Mouse (Mus musculus) heart, adult 2 months (tissue): ENCODE results near the gene Acly. TPM values are rescaled to one million over a fixed set of nuclear protein-coding genes. Genes with fewer than 3 reads are reported as not detected.

ENCODE experiments used
- DNase-seq, 2 experiments: peaks; one replicate each; pipeline ENCODE4 v3.0.0; 2021
- H3K27ac ChIP-seq: fragments of 200-600 bp; 2 replicates; pipeline ENCODE4 v1.8.1; 2022
- H3K27me3 ChIP-seq: fragments of 200-500 bp; 2 replicates; pipeline ENCODE4 v1.6.1; 2012; ENCODE audit warnings: mild to moderate bottlenecking, low read length, inconsistent platforms, mixed read lengths; ENCODE audit not compliant: control insufficient read depth, insufficient read depth
- H3K36me3 ChIP-seq: fragments of 200-500 bp; 2 replicates; pipeline ENCODE4 v1.6.1; 2012; ENCODE audit warnings: low read length, inconsistent platforms; ENCODE audit not compliant: control insufficient read depth, insufficient read depth
- H3K4me1 ChIP-seq: fragments of 200-500 bp; 2 replicates; pipeline ENCODE4 v1.6.1; 2011; ENCODE audit warnings: low read length; ENCODE audit not compliant: control insufficient read depth, insufficient read depth
- H3K4me3 ChIP-seq: fragments of 200-600 bp; 2 replicates; pipeline ENCODE4 v1.8.1; 2022
- H3K79me2 ChIP-seq: fragments of 200-500 bp; replicated peaks from 2 replicates; pipeline ENCODE4 v1.6.1; 2012; ENCODE audit warnings: mild to moderate bottlenecking, inconsistent platforms, low read length, moderate library complexity, mixed read lengths; ENCODE audit not compliant: control insufficient read depth, insufficient read depth
- H3K9ac ChIP-seq: fragments of 200-500 bp; 2 replicates; pipeline ENCODE4 v1.6.1; 2012; ENCODE audit warnings: low read depth, mild to moderate bottlenecking, control low read depth, inconsistent platforms, low read length, mixed read lengths
- CTCF ChIP-seq: fragments of 200-600 bp; IDR thresholded peaks from 2 replicates; pipeline ENCODE4 v1.8.1; 2022; ENCODE audit warnings: antibody characterized with exemption, mild to moderate bottlenecking, moderate library complexity
- EP300 ChIP-seq: fragments of 200-500 bp; IDR thresholded peaks from 2 replicates; pipeline ENCODE4 v1.6.1; 2011; ENCODE audit warnings: low read depth, low read length, control low read depth; ENCODE audit not compliant: insufficient read depth
- POLR2A ChIP-seq: fragments of 200-500 bp; IDR thresholded peaks from 2 replicates; pipeline ENCODE4 v1.6.1; 2011; ENCODE audit warnings: mild to moderate bottlenecking, low read depth, low read length, control low read depth; ENCODE audit not compliant: insufficient read depth
- WGBS: fragments of 180-500 bp; shearing (Covaris S2); methylation state at CpG from one replicate; pipeline ENCODE4 v1.1.7; 2018; 5-methylcytosine and 5-hydroxymethylcytosine counted together
- intact Hi-C: fragments of 180-260 bp; cut with DNase I; formaldehyde crosslinking; loops from one replicate; pipeline ENCODE4 v1.15.1; 2025
- polyA plus RNA-seq: library from polyadenylated mRNA; depleted of rRNA; stranded (reverse); fragments of >200 nt; gene quantifications from 2 replicates; pipeline ENCODE4 v1.2.3, GENCODE M21; 2012
- total RNA-seq, 2 experiments: library from RNA; stranded (reverse); gene quantifications; 2 replicates each; pipeline ENCODE4 v1.2.3; 2021

The Acly gene
- total and polyA plus RNA-seq, 3 experiments: 25.5 to 74.7 (median 34.6) TPM

DNA sequence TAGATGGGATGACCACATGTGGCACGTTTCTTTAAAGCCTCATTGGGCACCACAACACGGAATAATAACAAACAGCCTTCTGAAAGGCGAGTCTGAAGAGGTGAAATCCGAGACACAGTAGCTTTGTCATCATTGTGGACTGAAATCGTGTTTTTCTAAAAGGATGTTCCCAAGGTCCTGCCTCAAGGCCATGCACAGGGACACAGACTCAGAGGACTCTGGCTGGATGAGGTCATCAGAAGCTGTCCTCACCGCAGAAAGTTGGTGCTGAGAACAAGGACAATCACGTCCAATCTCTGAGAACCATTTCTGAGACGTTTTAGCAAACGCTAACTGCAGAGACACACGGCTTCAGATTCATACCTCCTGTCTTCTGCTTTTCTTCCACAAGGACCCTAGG lies 14.1 kb downstream of the Acly start:
- DNase-seq: no peak
- H3K4me3 ChIP-seq: no peak overlapping the region

DNA sequence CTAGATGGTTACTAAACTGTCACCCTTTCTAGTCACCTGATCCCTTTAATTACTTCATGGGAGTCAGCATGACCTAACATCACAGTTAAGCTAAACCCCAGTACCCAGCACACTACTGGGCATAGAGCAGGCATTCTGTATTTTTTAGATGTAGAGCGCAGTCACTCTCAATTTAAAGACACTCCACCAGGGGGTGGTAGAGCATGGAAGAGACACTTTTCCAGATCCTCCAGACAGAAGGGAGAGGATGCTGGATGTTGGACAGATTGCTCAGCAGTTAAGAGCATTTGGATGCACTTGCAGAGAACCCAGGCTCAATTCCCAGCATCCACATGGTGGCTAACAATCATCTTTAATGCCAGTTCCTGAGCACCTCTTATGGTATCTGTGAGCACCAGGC lies 15.4 kb downstream of the Acly start:
- no peaks in the 10 kb centered on the region for H3K36me3 ChIP-seq

More for the DNA sequence above, 14.1 kb downstream of the Acly start:
- Histone ChIP-seq H3K79me2 (no peaks in the 10 kb centered on the region), H3K9ac (no peak overlapping the region), H3K4me1 (no peaks in the 10 kb centered on the region), H3K27ac (no peak overlapping the region), H3K27me3 (no peaks in the 10 kb centered on the region), H3K36me3 (no peaks in the 10 kb centered on the region)
- 88% methylated on average over 10 of the region's 10 CpGs for WGBS
- intact Hi-C loops: loop anchor here (5.0 kb wide), 1 partner anchor 44 kb away; no protein-coding TSS in a partner anchor
- TF ChIP-seq CTCF (no peak), EP300 (no peak), POLR2A (no peak)

GRCm38 (mm10) chr11:100510556-100510955 lies 17.2 kb downstream of the Acly start:
- no peaks in the 10 kb centered on the region for H3K36me3 ChIP-seq
- H3K4me1 ChIP-seq: no peaks in the 10 kb centered on the region
- intact Hi-C loops: loop anchor here (5.0 kb wide), 1 partner anchor 47 kb away; no protein-coding TSS in a partner anchor

More for the DNA sequence above, 15.4 kb downstream of the Acly start:
- no peaks in the 10 kb centered on the region for H3K27me3 ChIP-seq
- WGBS: 89% methylated on average over 1 of the region's 1 CpGs
- no peak overlapping the region for H3K9ac ChIP-seq
- TF ChIP-seq CTCF (peak; percentile 56), POLR2A (no peak)
- H3K27ac ChIP-seq: no peak overlapping the region
- intact Hi-C loops: loop anchor here (5.0 kb wide), 1 partner anchor 45 kb away; no protein-coding TSS in a partner anchor
- no peak for DNase-seq
- no peak overlapping the region for H3K4me3 ChIP-seq
- H3K79me2 ChIP-seq: no peaks in the 10 kb centered on the region
- H3K4me1 ChIP-seq: no peaks in the 10 kb centered on the region

DNA sequence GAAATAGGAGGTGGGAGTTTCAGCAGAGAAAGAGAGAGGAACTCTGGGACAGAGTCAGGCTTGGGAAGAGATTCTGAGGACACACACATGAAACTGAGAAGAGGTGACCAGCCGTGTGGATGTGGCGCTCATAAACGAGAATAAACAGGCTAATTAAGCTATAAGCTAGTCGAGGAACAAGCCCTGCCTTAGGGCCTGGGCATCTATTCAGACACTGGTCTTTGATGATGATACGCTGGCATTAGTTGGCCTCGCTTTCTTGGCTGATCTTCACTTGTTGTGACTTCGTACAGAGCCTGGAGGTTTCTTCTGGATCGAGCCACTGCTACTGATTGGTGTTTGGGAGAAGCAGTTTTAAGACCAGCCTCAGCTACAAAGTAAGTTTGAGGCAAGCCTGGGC lies 21.8 kb downstream of the Acly start:
- intact Hi-C loops: no loop called here
- 97% methylated on average over 8 of the region's 8 CpGs for WGBS
- no peaks in the 10 kb centered on the region for H3K36me3 ChIP-seq

More at GRCm38 (mm10) chr11:100510556-100510955, 17.2 kb downstream of the Acly start:
- H3K27ac ChIP-seq: no peak overlapping the region
- TF ChIP-seq POLR2A (no peak), CTCF (peak; percentile 18; the same call in 1 of the 2 replicates)
- H3K27me3 ChIP-seq: no peaks in the 10 kb centered on the region
- H3K9ac ChIP-seq: no peak overlapping the region
- no peaks in the 10 kb centered on the region for H3K79me2 ChIP-seq
- no peak overlapping the region for H3K4me3 ChIP-seq
- no peak for DNase-seq
- 93% methylated on average over 2 of the region's 2 CpGs for WGBS

GRCm38 (mm10) chr11:100504990-100505660 lies 22.7 kb downstream of the Acly start:
- Histone ChIP-seq H3K9ac (no peak overlapping the region), H3K27ac (no peak overlapping the region), H3K79me2 (no peaks in the 10 kb centered on the region), H3K4me3 (no peak overlapping the region), H3K4me1 (no peaks in the 10 kb centered on the region), H3K36me3 (no peaks in the 10 kb centered on the region), H3K27me3 (no peaks in the 10 kb centered on the region)
- intact Hi-C loops: no loop called here
- TF ChIP-seq EP300 (no peak), POLR2A (no peak), CTCF (no peak)
- WGBS: 94% methylated on average over 12 of the region's 12 CpGs
- no peak for DNase-seq

More for the DNA sequence above, 21.8 kb downstream of the Acly start:
- H3K27me3 ChIP-seq: no peaks in the 10 kb centered on the region
- H3K79me2 ChIP-seq: no peaks in the 10 kb centered on the region
- no peak overlapping the region for H3K9ac ChIP-seq
- TF ChIP-seq EP300 (no peak), CTCF (no peak), POLR2A (no peak)
- H3K4me1 ChIP-seq: no peaks in the 10 kb centered on the region
- no peak for DNase-seq
- H3K4me3 ChIP-seq: no peak overlapping the region
- H3K27ac ChIP-seq: no peak overlapping the region

DNA sequence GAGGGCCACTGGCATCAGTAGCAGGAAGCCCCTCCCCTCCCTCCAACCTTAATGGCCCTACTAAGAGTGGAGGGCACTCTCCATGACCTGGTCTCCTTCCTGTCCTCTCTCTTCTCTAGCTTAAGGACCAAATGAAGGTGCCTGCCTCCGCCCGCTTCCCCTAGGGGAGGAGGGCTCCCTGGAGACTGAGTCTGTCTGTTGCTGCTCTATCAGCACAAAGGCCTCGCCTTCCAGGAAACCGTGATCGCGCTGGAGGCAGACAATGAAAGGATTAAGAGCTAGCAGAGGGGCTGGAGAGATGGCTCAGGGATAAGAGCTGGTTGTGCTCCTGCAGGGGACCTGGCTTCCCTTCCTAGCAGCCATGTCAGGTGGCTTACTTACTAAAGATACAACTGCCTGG lies 26.5 kb downstream of the Acly start:
- Histone ChIP-seq H3K4me1 (no peaks in the 10 kb centered on the region), H3K4me3 (no peak overlapping the region), H3K27ac (no peak overlapping the region), H3K36me3 (no peaks in the 10 kb centered on the region), H3K79me2 (no peaks in the 10 kb centered on the region), H3K9ac (no peak overlapping the region), H3K27me3 (no peaks in the 10 kb centered on the region)
- 25% methylated on average over 6 of the region's 6 CpGs for WGBS
- DNase-seq: no peak
- TF ChIP-seq POLR2A (no peak), EP300 (no peak), CTCF (no peak)
- intact Hi-C loops: no loop called here
